Mouse (Mus musculus): ENCODE results near the gene Tmem128.

Gene Tmem128

GRCm38 (mm10) chr5:38260107-38260682 is at the start of gene Tmem128:
Tmem128 (plus strand) TSS chr5:38260185.
- peak; percentile 48 for DNase-seq (ENCODE audit: low read depth)

- DNase-seq (ENCODE audit: low read depth), result no peak
Observed at GRCm38 (mm10) chr5:38211691-38212090, 48.3 kb upstream of the Tmem128 start.

GRCm38 (mm10) chr5:38213009-38213408 is 47.0 kb upstream of the Tmem128 start:
- DNase-seq (ENCODE audit: low read depth), result no peak

GRCm38 (mm10) chr5:38219771-38220307 is 40.1 kb upstream of the Tmem128 start:
- DNase-seq (ENCODE audit: low read depth), result peak; percentile 30

GRCm38 (mm10) chr5:38220328-38220912 is 39.6 kb upstream of the Tmem128 start, which contains the start of the genes Zbtb49 and Lyar:
Zbtb49 (minus strand) TSS chr5:38220457.
Lyar (plus strand) TSS chr5:38220470.
- DNase-seq (ENCODE audit: low read depth), result peak; percentile 81

GRCm38 (mm10) chr5:38235422-38235821 is 24.6 kb upstream of the Tmem128 start:
- peak; percentile 35 for DNase-seq (ENCODE audit: low read depth)

- DNase-seq (ENCODE audit: low read depth), result no peak
Observed at GRCm38 (mm10) chr5:38236627-38237026, 23.4 kb upstream of the Tmem128 start.

GRCm38 (mm10) chr5:38240727-38241472 is 19.1 kb upstream of the Tmem128 start:
- DNase-seq (ENCODE audit: low read depth), result no peak

GRCm38 (mm10) chr5:38241473-38241834 is 18.5 kb upstream of the Tmem128 start:
- DNase-seq (ENCODE audit: low read depth), result no peak

- DNase-seq (ENCODE audit: low read depth), result no peak
Observed at GRCm38 (mm10) chr5:38241966-38242365, 18.0 kb upstream of the Tmem128 start.

GRCm38 (mm10) chr5:38255195-38255594 is 4.8 kb upstream of the Tmem128 start:
- no peak for DNase-seq (ENCODE audit: low read depth)

GRCm38 (mm10) chr5:38255644-38256043 is 4.3 kb upstream of the Tmem128 start:
- DNase-seq (ENCODE audit: low read depth), result no peak

GRCm38 (mm10) chr5:38256551-38256950 is 3.4 kb upstream of the Tmem128 start:
- no peak for DNase-seq (ENCODE audit: low read depth)

- no peak for DNase-seq (ENCODE audit: low read depth)
Observed at GRCm38 (mm10) chr5:38258034-38258772, 1.8 kb upstream of the Tmem128 start.

- DNase-seq (ENCODE audit: low read depth), result no peak
Observed at GRCm38 (mm10) chr5:38258773-38259146, 1.2 kb upstream of the Tmem128 start.

- DNase-seq (ENCODE audit: low read depth), result peak; percentile 7
Observed at GRCm38 (mm10) chr5:38259455-38260106, 404 bp upstream of the Tmem128 start.

GRCm38 (mm10) chr5:38270942-38271341 is 11.0 kb downstream of the Tmem128 start:
- DNase-seq (ENCODE audit: low read depth), result no peak

- no peak for DNase-seq (ENCODE audit: low read depth)
Observed at GRCm38 (mm10) chr5:38273831-38274230, 13.8 kb downstream of the Tmem128 start.

GRCm38 (mm10) chr5:38275771-38276170 is 15.8 kb downstream of the Tmem128 start, which contains the start of gene Otop1:
Otop1 (plus strand) TSS chr5:38275972.
- DNase-seq (ENCODE audit: low read depth), result no peak

GRCm38 (mm10) chr5:38276451-38276850 is 16.5 kb downstream of the Tmem128 start:
- no peak for DNase-seq (ENCODE audit: low read depth)

- DNase-seq (ENCODE audit: low read depth), result no peak
Observed at GRCm38 (mm10) chr5:38277098-38277866, 17.3 kb downstream of the Tmem128 start.

Data from c-Kit-positive CD71-positive TER-119-negative erythroid progenitor cells, embryonic 14.5 days (primary cell).